Comparison of ENCODE assay signal across 23 mouse cellular contexts in genomic region chr13:95948394-95948793, GRCm38 (mm10). TPM values are rescaled to one million over a fixed set of nuclear protein-coding genes. Genes with fewer than 3 reads are reported as not detected.
DNase-seq lines count a peak whose midpoint lies in the region; ATAC-seq and TF ChIP-seq lines count a peak whose summit lies in the region.
"Had no signal": no experiment of that assay in that cellular context is flagged by ENCODE, and none has a peak within 500 bp of the region (broad histone marks: within the 10 kb centered on the region; RNA-seq: fewer than 3 reads in every experiment).

No protein-coding gene starts in this region.

- no peak overlapping the region for H3K9ac ChIP-seq in intestine, embryonic 16.5 days (ENCODE audit: low read depth, low read length)
- H3K9ac ChIP-seq in liver, embryonic 13.5 days = no peak overlapping the region
- no peak overlapping the region for H3K9ac ChIP-seq in stomach, postnatal 0 days (ENCODE audit: low read length)
- H3K9ac ChIP-seq: forebrain, embryonic 12.5 days; hindbrain, embryonic 15.5 days; lung, embryonic 15.5 days had no signal

- peaks cover 19% of the 10 kb centered on the region for H3K4me1 ChIP-seq in intestine, embryonic 16.5 days (ENCODE audit: control insufficient read depth, insufficient read depth, low read length)
- H3K4me1 ChIP-seq in liver, embryonic 13.5 days (replicated peaks) = peaks cover 54% of the 10 kb centered on the region
- H3K4me1 ChIP-seq in stomach, postnatal 0 days (replicated peaks; ENCODE audit: control insufficient read depth, insufficient read depth) = no peaks in the 10 kb centered on the region
- H3K4me1 ChIP-seq: hindbrain, embryonic 15.5 days; lung, embryonic 15.5 days had no signal

- H3K36me3 ChIP-seq in intestine, embryonic 16.5 days (ENCODE audit: control insufficient read depth, insufficient read depth, low read length) = no peaks in the 10 kb centered on the region
- no peaks in the 10 kb centered on the region for H3K36me3 ChIP-seq in liver, embryonic 13.5 days
- no peaks in the 10 kb centered on the region for H3K36me3 ChIP-seq in stomach, postnatal 0 days (ENCODE audit: control insufficient read depth, insufficient read depth, low read length)
- H3K36me3 ChIP-seq: forebrain, embryonic 12.5 days; G1E; heart, embryonic 10.5 days; hindbrain, embryonic 15.5 days; lung, embryonic 15.5 days had no signal

- TF ChIP-seq CTCF in stomach, postnatal 0 days (IDR thresholded peaks at IDR 0.05; ENCODE audit: low read depth) = no peak

- H3K4me3 ChIP-seq in intestine, embryonic 16.5 days (ENCODE audit: low read length) = no peak overlapping the region
- H3K4me3 ChIP-seq in liver, embryonic 13.5 days (replicated peaks) = no peak overlapping the region
- no peak overlapping the region for H3K4me3 ChIP-seq in stomach, postnatal 0 days (ENCODE audit: low read depth, low read length)
- H3K4me3 ChIP-seq: forebrain, embryonic 12.5 days; gastrocnemius, adult 2 months; heart, embryonic 10.5 days; hindbrain, embryonic 15.5 days; left cerebral cortex, adult 2 months; lung, embryonic 15.5 days had no signal

- peak overlapping the region; percentile 72 for H3K27ac ChIP-seq in intestine, embryonic 16.5 days (ENCODE audit: low read length)
- no peak overlapping the region for H3K27ac ChIP-seq in liver, embryonic 13.5 days
- H3K27ac ChIP-seq in stomach, postnatal 0 days (replicated peaks) = no peak overlapping the region
- H3K27ac ChIP-seq: forebrain, embryonic 12.5 days; gastrocnemius, adult 2 months; heart, embryonic 10.5 days; hindbrain, embryonic 15.5 days; left cerebral cortex, adult 2 months; lung, embryonic 15.5 days had no signal

- no peaks in the 10 kb centered on the region for H3K27me3 ChIP-seq in intestine, embryonic 16.5 days (replicated peaks; ENCODE audit: control insufficient read depth, insufficient read depth, low read length)
- no peaks in the 10 kb centered on the region for H3K27me3 ChIP-seq in liver, embryonic 13.5 days
- no peaks in the 10 kb centered on the region for H3K27me3 ChIP-seq in stomach, postnatal 0 days (ENCODE audit: control insufficient read depth, insufficient read depth, low read length)
- H3K27me3 ChIP-seq: CH12.LX; forebrain, embryonic 12.5 days; hindbrain, embryonic 15.5 days; lung, embryonic 15.5 days had no signal

- 62% methylated on average over 4 of the region's 4 CpGs for WGBS in intestine, embryonic 16.5 days
- WGBS in liver, embryonic 13.5 days (ENCODE audit: insufficient replicate concordance) = 6% methylated on average over 4 of the region's 4 CpGs
- WGBS in stomach, postnatal 0 days = 72% methylated on average over 4 of the region's 4 CpGs

- ATAC-seq in intestine, embryonic 16.5 days = peak; percentile 73
- peak; percentile 51; the same call in 1 of the 2 replicates for ATAC-seq in liver, embryonic 13.5 days (ENCODE audit: low read depth)
- no peak for ATAC-seq in stomach, postnatal 0 days (ENCODE audit: low FRiP score, low TSS enrichment)
- ATAC-seq in erythroblast, adult 5-6 weeks (replicated peaks; ENCODE audit: low FRiP score, poor library complexity, severe bottlenecking) = no peak

- no peak for TF ChIP-seq EP300 in stomach, postnatal 0 days (optimal IDR thresholded peaks at IDR 0.05)

- no peaks in the 10 kb centered on the region for H3K9me3 ChIP-seq in intestine, embryonic 16.5 days (ENCODE audit: control insufficient read depth, low read length)
- no peaks in the 10 kb centered on the region for H3K9me3 ChIP-seq in liver, embryonic 13.5 days (replicated peaks)
- no peaks in the 10 kb centered on the region for H3K9me3 ChIP-seq in stomach, postnatal 0 days (ENCODE audit: control insufficient read depth, low read length)
- H3K9me3 ChIP-seq: forebrain, embryonic 12.5 days; G1E; heart, embryonic 10.5 days; hindbrain, embryonic 15.5 days; lung, embryonic 15.5 days had no signal

- peak; percentile 7 to 51 for DNase-seq in spleen, postnatal 4 days (ENCODE audit: low spot score in 2 of 2)
- DNase-seq in spleen, postnatal 36 days (ENCODE audit: low spot score in 2 of 2) = no peak
- no peak for DNase-seq in liver, embryonic 13.5 days
- peak; percentile 88 for DNase-seq in yolk sac, embryonic 10.5 days (ENCODE audit: low spot score)
- DNase-seq in urinary bladder, adult 2 months (ENCODE audit: low spot score) = no peak
- DNase-seq in stomach, postnatal 0 days (ENCODE audit: low spot score) = no peak
- DNase-seq: adrenal gland, postnatal 14 days; B cell, adult 2 months; cerebellum, adult 8-10 months; gastrocnemius, adult 2 months; kidney, postnatal 4 days; lung, postnatal 4 days; thymus, postnatal 25 days had no signal

- no peak overlapping the region for H3K4me2 ChIP-seq in intestine, embryonic 16.5 days (ENCODE audit: low read depth, low read length)
- no peak overlapping the region for H3K4me2 ChIP-seq in liver, embryonic 13.5 days
- no peak overlapping the region for H3K4me2 ChIP-seq in stomach, postnatal 0 days (replicated peaks; ENCODE audit: low read depth)
- H3K4me2 ChIP-seq: forebrain, embryonic 12.5 days; hindbrain, embryonic 15.5 days; lung, embryonic 15.5 days; midbrain, embryonic 11.5 days had no signal

RNA-seq across cellular contexts. Expression of gene Iqgap2, which starts 56.7 kb away (rescaled TPM):
- 29.4 and 32.5 TPM in 2 replicates for polyA plus RNA-seq in intestine, embryonic 16.5 days (2015; fragmentation: Nextera tagmentation; extraction: Ambion mirVana)
- 11.9 and 14.5 TPM in 2 replicates for polyA plus RNA-seq in liver, embryonic 13.5 days (2015; fragmentation: Nextera tagmentation; extraction: Ambion mirVana)
- polyA plus RNA-seq in urinary bladder, adult 2 months (2012; rRNA removed) = 6.0 and 6.8 TPM in 2 replicates
- 15.3 and 16.5 TPM in 2 replicates for polyA plus RNA-seq in stomach, postnatal 0 days (2015; fragmentation: Nextera tagmentation; extraction: Ambion mirVana)
- 16.9 and 22.2 TPM in 2 replicates for total RNA-seq in erythroblast, adult 5-6 weeks (2015; ENCODE audit: low replicate concordance)
- total RNA-seq in erythroblast, adult 5-6 weeks (2017; ENCODE audit: low replicate concordance) = 36.8 and 41.5 TPM in 2 replicates

Comparison
In these comparisons a context has a peak if more than half of its experiments do, and no peak if none do; other contexts are left out.
1. DNase-seq: peak in spleen, postnatal 4 days (2 of 2) and yolk sac, embryonic 10.5 days (single experiment); none in spleen, postnatal 36 days (0 of 2), liver, embryonic 13.5 days (single experiment), urinary bladder, adult 2 months (single experiment) and stomach, postnatal 0 days (single experiment).
2. ATAC-seq: peak in intestine, embryonic 16.5 days (single experiment) and liver, embryonic 13.5 days (single experiment); none in stomach, postnatal 0 days (single experiment) and erythroblast, adult 5-6 weeks (single experiment).